Mouse (Mus musculus) layer of hippocampus, postnatal 25 days (tissue): ENCODE measurements at regions not wholly inside any gene's neighbourhood (a gene's known extent, or its start where the extent isn't known, plus 50 kb on each side); places are given as distances from the start of the nearest gene placed in this dataset.

Source experiments
- DNase-seq, 2 experiments: peaks; one replicate each; pipeline ENCODE4 v3.0.0; 2022; ENCODE audit warnings: mixed read lengths in 2 of 2, low spot score in 1 of 2; ENCODE audit errors: extremely low spot score in 1 of 2

DNA sequence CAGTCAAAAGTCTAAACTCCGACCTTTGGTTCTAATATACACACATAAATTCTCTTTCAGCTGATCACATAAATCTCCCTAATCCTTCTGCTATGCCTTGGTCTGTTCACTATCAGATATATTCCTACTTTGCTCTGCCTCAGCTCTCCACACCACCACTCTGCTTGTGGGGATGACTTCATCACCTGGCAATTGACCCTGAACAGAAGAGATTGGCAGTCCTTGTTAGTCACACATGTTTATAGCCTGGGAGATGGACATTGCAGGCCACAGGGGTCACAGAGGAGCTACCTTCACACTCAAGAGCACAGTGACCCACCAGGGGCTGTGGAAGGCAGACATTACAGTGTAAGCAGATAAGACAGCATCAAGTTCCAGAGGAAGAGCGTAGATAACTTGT lies 270.5 kb upstream of the N6amt1 start:
- DNase-seq: no peak

- no peak for DNase-seq
Measured at GRCm38 (mm10) chr16:87077385-87077784, 276.6 kb upstream of the N6amt1 start.

GRCm38 (mm10) chr16:87069294-87069693 lies 284.7 kb upstream of the N6amt1 start:
- no peak for DNase-seq

DNA sequence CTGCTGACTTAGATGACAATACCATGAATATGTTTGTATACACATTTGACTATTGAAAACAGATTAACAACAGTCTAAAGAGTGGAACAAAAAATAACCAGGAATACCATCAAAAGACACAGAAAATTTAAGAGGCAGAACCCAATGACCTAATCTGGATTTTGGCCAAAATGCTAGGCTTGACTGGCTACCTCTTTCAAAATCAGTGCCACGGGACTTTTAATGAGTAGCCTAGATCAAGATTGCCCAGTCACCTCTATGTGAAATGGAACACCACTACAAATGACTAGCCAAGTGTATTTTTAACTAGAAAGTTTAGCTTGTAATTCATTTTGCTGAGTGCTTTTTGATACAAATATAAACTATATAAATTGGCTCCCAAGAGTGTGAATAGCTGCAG lies 286.0 kb upstream of the N6amt1 start:
- no peak for DNase-seq

GRCm38 (mm10) chr16:87067523-87067922 lies 286.5 kb upstream of the N6amt1 start:
- DNase-seq: no peak

DNA sequence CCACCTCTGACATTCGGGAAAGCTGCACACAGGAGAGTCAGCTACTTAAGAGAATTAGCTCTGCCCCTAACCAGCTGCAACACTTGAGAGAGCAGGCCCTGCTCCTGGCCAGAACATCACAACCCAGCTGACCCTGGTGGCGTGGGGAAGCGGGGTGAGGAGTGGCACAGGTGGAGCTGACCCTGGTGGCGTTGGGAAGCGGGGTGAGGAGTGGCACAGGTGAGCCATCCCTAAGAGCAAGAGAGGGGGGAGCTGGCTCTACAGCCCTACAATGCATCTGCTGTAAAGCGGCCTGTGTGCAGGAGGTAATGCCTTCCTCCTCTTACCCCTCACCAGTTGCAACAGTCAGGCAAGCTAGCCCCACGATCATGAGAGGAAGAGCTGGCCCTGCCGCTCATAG lies 293.5 kb upstream of the N6amt1 start:
- no peak for DNase-seq

- DNase-seq: no peak
Measured at GRCm38 (mm10) chr16:87049741-87050383, 304.1 kb upstream of the N6amt1 start.

DNA sequence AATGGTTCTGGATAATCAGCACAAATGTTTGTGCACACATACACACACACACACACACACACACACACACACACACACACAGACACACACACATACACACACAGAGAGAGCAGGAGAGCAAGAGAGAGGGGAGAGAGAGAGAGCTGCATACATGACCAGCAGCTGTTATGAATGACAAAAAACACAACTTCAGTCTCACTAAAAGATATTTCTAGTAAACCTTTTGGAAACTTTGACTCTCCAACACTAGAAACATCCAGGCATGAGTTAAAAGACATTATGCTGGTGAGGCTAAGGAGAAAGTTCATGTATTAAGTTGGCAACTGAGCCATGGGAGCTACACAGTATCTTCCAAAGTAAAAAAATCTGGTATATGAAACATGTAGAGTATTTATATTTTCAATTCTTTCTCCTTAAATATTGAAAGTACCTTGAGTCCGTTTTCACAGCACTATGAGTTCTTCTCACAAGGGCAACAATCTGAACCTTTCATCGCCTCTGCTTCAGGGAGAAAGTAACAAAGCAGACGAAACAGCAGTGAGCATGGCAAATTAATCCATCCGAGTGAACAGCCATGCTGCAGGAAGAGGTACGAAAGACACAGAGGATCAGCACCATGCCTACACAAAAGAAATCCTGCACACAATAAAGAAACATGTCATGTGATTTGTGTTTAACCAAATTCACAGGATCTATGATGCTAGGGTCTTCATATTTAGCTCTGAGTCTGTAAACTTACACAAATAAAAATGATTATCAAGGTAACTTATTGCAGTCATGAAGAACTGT lies 309.0 kb upstream of the N6amt1 start:
- DNase-seq: no peak

- DNase-seq: no peak
Measured at GRCm38 (mm10) chr16:87043689-87044088, 310.3 kb upstream of the N6amt1 start.

- no peak for DNase-seq
Measured at GRCm38 (mm10) chr16:87040366-87040765, 313.6 kb upstream of the N6amt1 start.

DNA sequence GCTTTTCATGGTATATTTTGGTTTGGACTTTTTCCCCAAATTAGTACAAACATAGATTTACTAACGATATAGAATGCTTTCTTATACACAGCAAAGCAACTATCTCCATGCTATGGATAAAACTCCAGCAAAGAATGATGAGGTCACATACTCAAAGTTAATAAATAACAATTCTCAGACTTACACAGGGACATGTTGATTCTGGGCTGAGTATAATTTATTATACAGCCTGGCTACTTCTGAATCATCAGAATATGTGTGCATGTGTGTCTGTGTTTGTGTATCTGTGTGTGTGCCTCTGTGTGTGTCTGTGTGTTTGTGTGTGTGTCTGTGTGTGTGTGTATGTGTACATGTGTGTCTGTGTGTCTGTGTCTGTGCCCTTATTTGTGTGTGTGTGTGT lies 314.1 kb upstream of the N6amt1 start:
- no peak for DNase-seq

- no peak for DNase-seq
Measured at GRCm38 (mm10) chr16:87037061-87037460, 316.9 kb upstream of the N6amt1 start.

DNA sequence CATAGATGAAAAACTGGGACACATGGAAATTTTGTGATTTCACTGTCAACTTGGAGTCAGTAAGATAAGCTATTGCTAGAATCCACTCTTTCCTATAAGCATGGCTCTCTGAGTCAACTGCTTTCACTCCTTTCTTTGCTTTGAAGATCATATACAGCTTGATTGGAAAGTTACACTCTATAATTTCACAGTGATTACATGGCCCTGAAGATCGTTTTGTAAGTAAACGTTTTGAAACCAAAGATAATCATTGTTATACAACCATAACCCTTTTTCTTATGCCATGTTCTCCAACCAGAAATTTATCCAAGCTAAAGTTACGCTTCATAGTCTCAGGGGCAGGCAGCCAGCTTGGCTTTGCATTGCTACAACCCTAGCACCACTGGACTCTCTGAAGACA lies 322.1 kb upstream of the N6amt1 start:
- no peak for DNase-seq

DNA sequence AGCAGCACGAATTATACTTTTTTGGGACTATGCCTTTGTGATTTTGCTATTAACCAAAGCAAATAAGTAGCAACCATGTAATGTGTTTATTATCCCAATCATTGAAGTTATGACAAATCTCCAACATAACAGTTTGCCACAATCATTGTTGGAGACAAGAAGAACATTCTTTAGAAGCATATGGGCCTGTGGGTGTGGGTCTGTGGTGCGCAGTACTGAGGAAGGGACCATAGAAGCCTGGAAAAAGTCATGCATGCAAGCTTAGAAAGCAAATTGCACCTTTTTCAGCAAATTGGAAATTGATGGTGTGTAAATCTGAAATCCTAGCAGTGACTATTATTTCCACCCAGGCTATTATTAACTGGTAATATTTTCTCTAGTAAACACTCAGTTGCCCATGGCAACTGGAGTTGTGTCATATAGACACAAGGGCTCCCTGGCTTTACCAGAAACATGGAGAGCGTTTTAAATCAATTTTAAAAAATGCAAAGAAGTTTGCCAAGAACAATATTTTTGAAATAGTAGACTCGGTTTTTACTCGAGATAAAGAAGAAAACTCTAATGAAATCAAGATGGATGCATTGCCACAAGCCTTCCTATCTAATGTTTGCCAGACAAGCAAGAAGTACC lies 325.4 kb upstream of the N6amt1 start:
- no peak for DNase-seq

- no peak for DNase-seq
Measured at GRCm38 (mm10) chr16:87027621-87028020, 326.4 kb upstream of the N6amt1 start.

DNA sequence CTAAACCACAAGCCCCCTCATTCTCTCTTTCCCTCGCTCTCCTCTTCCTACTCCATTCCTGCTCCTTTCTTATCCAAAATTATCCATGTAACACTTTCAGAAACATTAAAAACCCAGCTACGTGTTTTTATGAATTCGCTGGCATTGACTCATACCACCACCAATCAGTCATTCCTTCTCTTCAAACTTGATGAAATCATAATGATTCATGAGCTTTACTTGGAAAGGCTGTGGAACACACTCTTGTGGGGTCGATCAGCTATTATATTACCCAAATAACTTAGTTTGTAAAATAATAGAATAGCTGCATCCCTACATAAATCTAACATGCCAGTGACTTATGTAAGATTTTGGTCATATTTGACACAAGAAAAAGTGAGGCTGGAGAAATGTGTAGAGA lies 331.9 kb upstream of the N6amt1 start:
- DNase-seq: no peak

- DNase-seq: no peak
Measured at GRCm38 (mm10) chr16:87017107-87017670, 336.8 kb upstream of the N6amt1 start.

- no peak for DNase-seq
Measured at GRCm38 (mm10) chr16:87001579-87001978, 352.4 kb upstream of the N6amt1 start.

GRCm38 (mm10) chr16:87001135-87001534 lies 352.9 kb upstream of the N6amt1 start:
- no peak for DNase-seq

DNA sequence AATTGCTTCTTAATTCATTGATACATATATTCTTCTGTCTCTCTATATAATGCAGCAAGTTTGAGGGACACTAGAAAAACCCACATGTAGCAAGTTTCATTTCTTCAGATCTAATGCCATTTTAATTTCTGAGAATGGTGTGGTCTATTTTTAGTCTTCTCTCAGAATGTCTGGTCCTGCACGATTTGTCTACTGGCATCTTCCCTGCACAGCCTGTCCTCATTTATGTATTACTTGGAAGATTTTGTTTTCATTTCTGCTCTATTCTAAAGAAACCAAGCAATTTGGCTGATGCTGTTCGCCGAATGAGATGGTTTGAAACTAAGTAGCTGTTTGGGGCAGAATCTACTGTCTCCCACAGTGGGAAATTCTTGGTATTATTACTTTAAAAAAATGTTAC lies 382.3 kb upstream of the N6amt1 start:
- no peak for DNase-seq

GRCm38 (mm10) chr16:86949681-86950080 lies 404.3 kb upstream of the N6amt1 start:
- no peak for DNase-seq
